Mouse (Mus musculus): ENCODE measurements around the gene Nsg2.

DNA sequence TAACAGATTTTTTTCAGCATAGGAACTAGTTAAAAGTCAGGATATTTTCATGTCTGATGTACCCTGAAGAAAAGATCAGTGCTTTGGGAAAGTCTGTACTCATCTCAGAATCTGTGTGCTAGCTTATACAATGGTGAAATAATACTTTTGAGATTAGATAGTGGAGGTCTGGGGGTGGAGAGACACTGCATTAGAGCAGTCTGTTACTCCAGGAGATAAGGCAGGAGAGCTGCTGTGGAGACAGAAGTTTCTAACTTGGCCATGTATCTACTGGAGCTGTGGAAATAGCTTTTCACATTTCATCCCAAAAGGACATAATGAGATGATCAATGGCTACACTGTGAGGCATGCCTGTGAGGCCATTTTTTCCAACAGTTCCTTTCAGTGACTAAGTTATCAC is 17.0 kb upstream of the Nsg2 start:
- no peak for TF ChIP-seq CTCF (IDR thresholded peaks at IDR 0.05; ENCODE audit: borderline replicate concordance, control insufficient read depth, extremely low read depth, insufficient read depth, low read length, poor library complexity)
- TF ChIP-seq POLR2A (IDR thresholded peaks at IDR 0.05; ENCODE audit: control insufficient read depth, extremely low read depth, insufficient read depth, low read length, poor library complexity): no peak
